ENCODE assay signal across 14 mouse cellular contexts in genomic region chr10:34151827-34152226, GRCm38 (mm10). TPM values are rescaled to one million over a fixed set of nuclear protein-coding genes. Genes with fewer than 3 reads are reported as not detected.
DNase-seq lines count a peak whose midpoint lies in the region; ATAC-seq and TF ChIP-seq lines count a peak whose summit lies in the region.
"Had no signal": no experiment of that assay in that cellular context is flagged by ENCODE, and none has a peak within 500 bp of the region (broad histone marks: within the 10 kb centered on the region; RNA-seq: fewer than 3 reads in every experiment).

No protein-coding gene starts in this region.

- no peaks in the 10 kb centered on the region for H3K27me3 ChIP-seq in liver, postnatal 0 days (ENCODE audit: insufficient read depth, low read length)
- no peaks in the 10 kb centered on the region for H3K27me3 ChIP-seq in hindbrain, embryonic 13.5 days
- H3K27me3 ChIP-seq: limb, embryonic 13.5 days had no signal

- no peaks in the 10 kb centered on the region for H3K36me3 ChIP-seq in liver, postnatal 0 days (replicated peaks; ENCODE audit: insufficient read depth, low read length)
- H3K36me3 ChIP-seq in hindbrain, embryonic 13.5 days, result peaks cover 7% of the 10 kb centered on the region

- H3K4me1 ChIP-seq in liver, postnatal 0 days (ENCODE audit: insufficient read depth), result no peaks in the 10 kb centered on the region
- H3K4me1 ChIP-seq in cortical plate, adult 2 months (ENCODE audit: control insufficient read depth, insufficient read depth, low read length), result no peaks in the 10 kb centered on the region
- no peaks in the 10 kb centered on the region for H3K4me1 ChIP-seq in hindbrain, embryonic 13.5 days (replicated peaks)

- no peak for TF ChIP-seq POLR2A in cortical plate, adult 2 months (IDR thresholded peaks at IDR 0.05; ENCODE audit: extremely low read depth, insufficient read depth, low read length)

- 63% methylated on average over 3 of the region's 3 CpGs for WGBS in liver, postnatal 0 days (ENCODE audit: insufficient replicate concordance)
- 86% methylated on average over 3 of the region's 3 CpGs for WGBS in hindbrain, embryonic 13.5 days

- H3K4me3 ChIP-seq in gastrocnemius, adult 2 months, result no peak overlapping the region
- no peak overlapping the region for H3K4me3 ChIP-seq in liver, postnatal 0 days (ENCODE audit: low read depth, low read length)
- no peak overlapping the region for H3K4me3 ChIP-seq in cortical plate, adult 2 months (ENCODE audit: insufficient read depth, low read length)
- no peak overlapping the region for H3K4me3 ChIP-seq in hindbrain, embryonic 13.5 days
- H3K4me3 ChIP-seq: erythroblast, embryonic 14.5 days; heart, embryonic 10.5 days; limb, embryonic 13.5 days had no signal

- no peak for TF ChIP-seq EP300 in liver, postnatal 0 days (IDR thresholded peaks at IDR 0.05; ENCODE audit: low read depth)

- no peak overlapping the region for H3K4me2 ChIP-seq in liver, postnatal 0 days (ENCODE audit: low read depth, low read length)
- H3K4me2 ChIP-seq in hindbrain, embryonic 13.5 days, result no peak overlapping the region
- H3K4me2 ChIP-seq: limb, embryonic 13.5 days had no signal

- no peak overlapping the region for H3K9ac ChIP-seq in liver, postnatal 0 days (replicated peaks)
- no peak overlapping the region for H3K9ac ChIP-seq in hindbrain, embryonic 13.5 days
- H3K9ac ChIP-seq: limb, embryonic 13.5 days had no signal

- H3K27ac ChIP-seq in gastrocnemius, adult 2 months, result no peak overlapping the region
- H3K27ac ChIP-seq in liver, postnatal 0 days (ENCODE audit: low read depth), result no peak overlapping the region
- H3K27ac ChIP-seq in cortical plate, adult 2 months (ENCODE audit: insufficient read depth, low read length), result no peak overlapping the region
- H3K27ac ChIP-seq in hindbrain, embryonic 13.5 days, result no peak overlapping the region
- H3K27ac ChIP-seq: heart, embryonic 10.5 days; limb, embryonic 13.5 days had no signal

- intact Hi-C loops in gastrocnemius, adult 2 months (cut with DNase I), result no loop called here
- intact Hi-C loops in gastrocnemius, postnatal 36 days (cut with DNase I), result loop anchor here (5.0 kb wide), 1 partner anchor 130 kb away; the partner anchor contains the start of gene Tspyl1

- H3K9me3 ChIP-seq in liver, postnatal 0 days (ENCODE audit: low read length), result no peaks in the 10 kb centered on the region
- no peaks in the 10 kb centered on the region for H3K9me3 ChIP-seq in hindbrain, embryonic 13.5 days
- H3K9me3 ChIP-seq: heart, embryonic 10.5 days; limb, embryonic 13.5 days had no signal

- no peak for ATAC-seq in liver, postnatal 0 days
- ATAC-seq in CD4-positive, CD25-positive, alpha-beta regulatory T cell, adult 4 months, result peak; percentile 71
- no peak for ATAC-seq in hindbrain, embryonic 13.5 days (ENCODE audit: low FRiP score)

- peak; percentile 43 for TF ChIP-seq CTCF in gastrocnemius, adult 2 months (IDR thresholded peaks at IDR 0.05)
- peak; percentile 46 for TF ChIP-seq CTCF in liver, postnatal 0 days (IDR thresholded peaks at IDR 0.05; ENCODE audit: low read depth)
- TF ChIP-seq CTCF in cortical plate, adult 2 months (IDR thresholded peaks at IDR 0.05; ENCODE audit: extremely low read depth, insufficient read depth, low read length), result peak; percentile 19; the same call in 1 of the 2 replicates

- no peak for DNase-seq in gastrocnemius, adult 2 months
- DNase-seq in gastrocnemius, postnatal 36 days, result no peak
- no peak for DNase-seq in liver, postnatal 0 days
- DNase-seq in liver, result no peak
- DNase-seq in right cerebral cortex, postnatal 25 days, result no peak
- DNase-seq: kidney, postnatal 14 days had no signal

RNA-seq across cellular contexts. Expression of gene Calhm6, which starts 24.0 kb away (rescaled TPM):
- total RNA-seq in gastrocnemius, adult 2 months (2021), result not detected
- total RNA-seq in gastrocnemius, postnatal 36 days (2021), result not detected
- 3.9 and 4.1 TPM in 2 replicates for polyA plus RNA-seq in liver, postnatal 0 days (2015; fragmentation: Nextera tagmentation; extraction: Ambion mirVana)
- polyA plus RNA-seq in CD4-positive, CD25-positive, alpha-beta regulatory T cell, adult 4 months (2017; shearing (Covaris generic)), result 10 to 100 TPM; 45.0 to 54.8 TPM
- 0.42 and 0.56 TPM in 2 replicates for polyA plus RNA-seq in cortical plate, adult 2 months (2012; rRNA removed)
- polyA plus RNA-seq in hindbrain, embryonic 13.5 days (2015; fragmentation: Nextera tagmentation; extraction: Ambion mirVana), result 0.16 and 0.78 TPM in 2 replicates
- total RNA-seq: MEL had no signal
- polyA plus RNA-seq: erythroblast, embryonic 14.5 days; testis, adult 2 months had no signal

RNA-seq across cellular contexts. Expression of gene Calhm5, which starts 55.5 kb away (rescaled TPM):
- under 1 TPM; 0.31 to 0.38 TPM for total RNA-seq in gastrocnemius, adult 2 months (2021)
- under 1 TPM; 0.31 to 0.39 TPM for total RNA-seq in gastrocnemius, postnatal 36 days (2021)
- 0.02 and 0.06 TPM in 2 replicates for polyA plus RNA-seq in liver, postnatal 0 days (2015; fragmentation: Nextera tagmentation; extraction: Ambion mirVana)
- polyA plus RNA-seq in CD4-positive, CD25-positive, alpha-beta regulatory T cell, adult 4 months (2017; shearing (Covaris generic)), result not detected
- polyA plus RNA-seq in cortical plate, adult 2 months (2012; rRNA removed), result 2.0 and 2.4 TPM in 2 replicates
- polyA plus RNA-seq in hindbrain, embryonic 13.5 days (2015; fragmentation: Nextera tagmentation; extraction: Ambion mirVana), result 0.43 and 0.44 TPM in 2 replicates
- total RNA-seq: MEL had no signal
- polyA plus RNA-seq: erythroblast, embryonic 14.5 days had no signal

RNA-seq across cellular contexts. Expression of gene Dse, which starts 55.7 kb away (rescaled TPM):
- total RNA-seq in gastrocnemius, adult 2 months (2021), result 1 to 10 TPM; 4.2 to 4.5 TPM
- 1 to 10 TPM; 3.5 to 4.5 TPM for total RNA-seq in gastrocnemius, postnatal 36 days (2021)
- 5.6 and 5.8 TPM in 2 replicates for polyA plus RNA-seq in liver, postnatal 0 days (2015; fragmentation: Nextera tagmentation; extraction: Ambion mirVana)
- polyA plus RNA-seq in CD4-positive, CD25-positive, alpha-beta regulatory T cell, adult 4 months (2017; shearing (Covaris generic)), result 1 to 10 TPM; 1.3 to 2.0 TPM
- polyA plus RNA-seq in cortical plate, adult 2 months (2012; rRNA removed), result 2.7 and 2.8 TPM in 2 replicates
- polyA plus RNA-seq in hindbrain, embryonic 13.5 days (2015; fragmentation: Nextera tagmentation; extraction: Ambion mirVana), result 8.0 and 8.1 TPM in 2 replicates
- total RNA-seq: MEL had no signal
- polyA plus RNA-seq: erythroblast, embryonic 14.5 days had no signal
